Mouse (Mus musculus): ENCODE measurements at regions not wholly inside any gene's neighbourhood (a gene's known extent, or its start where the extent isn't known, plus 50 kb on each side); places are given as distances from the start of the nearest gene placed in this dataset.

DNA sequence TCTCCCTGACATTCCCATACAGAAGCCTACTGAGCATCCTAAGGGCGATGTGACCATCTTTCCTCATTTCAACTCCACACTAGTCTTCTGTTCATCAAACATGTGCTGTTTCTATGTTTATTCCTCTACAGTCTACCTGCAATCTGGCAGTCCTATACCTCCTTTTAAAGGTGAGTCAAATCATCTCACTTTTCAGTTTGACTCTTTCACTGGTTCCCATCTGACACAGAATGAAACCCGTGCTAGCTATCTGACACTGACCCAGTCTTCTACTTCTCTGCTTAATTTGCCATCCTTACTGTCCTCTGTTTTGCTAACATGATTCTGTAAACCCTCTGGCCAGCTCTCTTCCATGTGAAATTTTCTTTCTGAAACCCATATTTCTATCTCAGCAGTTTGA is 1812.0 kb upstream of the 5930422O12Rik start:
- Histone ChIP-seq H3K27ac (ENCODE audit: insufficient read depth, low read depth) (no peak overlapping the region), H3K4me3 (replicated peaks in 1 of 3; ENCODE audit: low read depth in 2 of 3, low read length in 2 of 3, poor library complexity in 1 of 3) (no peak overlapping the region), H3K9ac (ENCODE audit: insufficient read depth, low read depth) (no peak overlapping the region), H3K4me2 (ENCODE audit: insufficient read depth, low read depth, poor library complexity, severe bottlenecking) (no peak overlapping the region), H3K9me3 (replicated peaks; ENCODE audit: low read length) (no peaks in the 10 kb centered on the region), H3K79me2 (replicated peaks; ENCODE audit: control insufficient read depth, extremely low read depth, insufficient read depth, poor library complexity, severe bottlenecking) (no peaks in the 10 kb centered on the region), H3K36me3 (replicated peaks in 1 of 2; ENCODE audit: control insufficient read depth in 1 of 2, insufficient read depth in 1 of 2, low read length in 1 of 2) (no peaks in the 10 kb centered on the region), H3K4me1 (ENCODE audit: control insufficient read depth in 1 of 2, insufficient read depth in 2 of 2) (peaks cover 0 to 7% of the 10 kb centered on the region in 2 experiments; a peak in 1 of 4 replicates), H3K27me3 (replicated peaks) (no peaks in the 10 kb centered on the region)
- dilution Hi-C loops (cut with MboI; ENCODE audit: extremely low pct_ligation_motif_present, extremely low pct_unique_long_range_greater_than_20kb, low sequenced_read_pairs) (no loop called here), in situ Hi-C loops (cut with MboI; ENCODE audit: low pct_ligation_motif_present, low pct_unique_long_range_greater_than_20kb, low sequenced_read_pairs) (no loop called here)
- DNase-seq (ENCODE audit: extremely low read depth): no peak
- TF ChIP-seq MAFK (IDR thresholded peaks at IDR 0.05; ENCODE audit: insufficient replicate concordance, low read length) (no peak), MAX (IDR thresholded peaks at IDR 0.05; ENCODE audit: low read length) (no peak), KAT2A (IDR thresholded peaks at IDR 0.05; ENCODE audit: insufficient replicate concordance, low read length) (no peak), ZMIZ1 (IDR thresholded peaks at IDR 0.05; ENCODE audit: low read depth, low read length) (no peak), CTCF (conservative IDR thresholded peaks at IDR 0.05 in 1 of 2, IDR thresholded peaks at IDR 0.05 in 1 of 2; ENCODE audit: low read depth in 2 of 2, low read length in 2 of 2) (no peak), RAD21 (IDR thresholded peaks at IDR 0.05; ENCODE audit: low read depth, low read length) (no peak), RCOR1 (conservative IDR thresholded peaks at IDR 0.05; ENCODE audit: low read depth, low read length) (0 out of 2 replicates have a peak, but pooled peaks have one; percentile 23), ELF1 (IDR thresholded peaks at IDR 0.05; ENCODE audit: low read depth, low read length) (no peak), ZC3H11A (IDR thresholded peaks at IDR 0.05; ENCODE audit: low read depth, low read length) (no peak), MXI1 (IDR thresholded peaks at IDR 0.05; ENCODE audit: low read depth, low read length) (no peak), GABPA (IDR thresholded peaks at IDR 0.05; ENCODE audit: insufficient replicate concordance, low read depth, low read length) (no peak), HCFC1 (IDR thresholded peaks at IDR 0.05; ENCODE audit: low read depth, low read length) (no peak), POLR2A (IDR thresholded peaks at IDR 0.05; ENCODE audit: low read depth, low read length) (no peak), BHLHE40 (IDR thresholded peaks at IDR 0.05; ENCODE audit: low read depth, low read length) (peak; percentile 82), JUND (conservative IDR thresholded peaks at IDR 0.05; ENCODE audit: low read depth, low read length) (peak; percentile 41; the same call in 1 of the 2 replicates), TBP (conservative IDR thresholded peaks at IDR 0.05; ENCODE audit: low read depth, low read length) (no peak), EP300 (IDR thresholded peaks at IDR 0.05; ENCODE audit: low read length) (peak; percentile 71), JUN (IDR thresholded peaks at IDR 0.05; ENCODE audit: insufficient read depth, low read depth, low read length) (peak; percentile 50), CHD1 (IDR thresholded peaks at IDR 0.05; ENCODE audit: low read depth, low read length) (no peak), SIN3A (IDR thresholded peaks at IDR 0.05; ENCODE audit: low read length) (no peak), IRF4 (IDR thresholded peaks at IDR 0.05; ENCODE audit: low read depth, low read length) (peak; percentile 39; the same call in 1 of the 2 replicates), SMC3 (IDR thresholded peaks at IDR 0.05; ENCODE audit: low read depth, low read length) (no peak), MYC (IDR thresholded peaks at IDR 0.05; ENCODE audit: low read depth, low read length) (no peak), ZNF384 (IDR thresholded peaks at IDR 0.05; ENCODE audit: low read depth, low read length) (no peak), USF2 (conservative IDR thresholded peaks at IDR 0.05; ENCODE audit: low read depth, low read length) (no peak), CHD2 (IDR thresholded peaks at IDR 0.05; ENCODE audit: low read length) (no peak), NRF1 (IDR thresholded peaks at IDR 0.05; ENCODE audit: low read depth, low read length) (no peak), MEF2A (IDR thresholded peaks at IDR 0.05; ENCODE audit: borderline replicate concordance, low read depth, low read length) (no peak), ETS1 (conservative IDR thresholded peaks at IDR 0.05; ENCODE audit: low read depth, low read length) (no peak)
